Mouse (Mus musculus): ENCODE results near the gene Rsph1.

GRCm38 (mm10) chr17:31295892-31296781 lies 19.0 kb upstream of the Rsph1 start:
- TF ChIP-seq CTCF (IDR thresholded peaks at IDR 0.05; ENCODE audit: insufficient read depth, low read length) (no peak), POLR2A (IDR thresholded peaks at IDR 0.05; ENCODE audit: borderline replicate concordance, extremely low read depth, low read depth, low read length) (0 out of 2 replicates have a peak, but pooled peaks have one; percentile 14)
